Mouse (Mus musculus): ENCODE measurements around the gene Rxylt1. TPM values are rescaled to one million over a fixed set of nuclear protein-coding genes. Genes with fewer than 3 reads are reported as not detected.
A peak's percentile ranks its signal among the peaks of the same experiment; 100 is the strongest.

Gene Rxylt1
- polyA plus RNA-seq, 1 experiment from 2014 or later = 50.7 TPM

GRCm38 (mm10) chr10:122081352-122081751 is 15.8 kb downstream of the Rxylt1 start:
- H3K4me3 ChIP-seq (replicated peaks) = no peak overlapping the region
- WGBS = 85% methylated on average over 1 of the region's 1 CpGs
- peaks cover 26% of the 10 kb centered on the region for H3K36me3 ChIP-seq
- H3K4me1 ChIP-seq = no peaks in the 10 kb centered on the region
- ATAC-seq (replicated peaks; ENCODE audit: low FRiP score) = no peak
- H3K9ac ChIP-seq = no peak overlapping the region
- no peak overlapping the region for H3K4me2 ChIP-seq
- H3K27ac ChIP-seq = no peak overlapping the region
- no peaks in the 10 kb centered on the region for H3K27me3 ChIP-seq
- H3K9me3 ChIP-seq (replicated peaks) = peaks cover 7% of the 10 kb centered on the region

- Histone ChIP-seq H3K4me1 (no peaks in the 10 kb centered on the region), H3K4me2 (no peak overlapping the region), H3K36me3 (no peaks in the 10 kb centered on the region), H3K9ac (no peak overlapping the region), H3K27ac (no peak overlapping the region), H3K4me3 (replicated peaks) (no peak overlapping the region), H3K27me3 (no peaks in the 10 kb centered on the region), H3K9me3 (replicated peaks) (no peaks in the 10 kb centered on the region)
- no peak for ATAC-seq (replicated peaks; ENCODE audit: low FRiP score)
Observed at GRCm38 (mm10) chr10:122069153-122069552, 28.0 kb downstream of the Rxylt1 start.

GRCm38 (mm10) chr10:122055826-122056225 is 41.3 kb downstream of the Rxylt1 start:
- no peaks in the 10 kb centered on the region for H3K36me3 ChIP-seq
- no peaks in the 10 kb centered on the region for H3K27me3 ChIP-seq
- no peaks in the 10 kb centered on the region for H3K9me3 ChIP-seq (replicated peaks)
- no peak overlapping the region for H3K9ac ChIP-seq
- no peak overlapping the region for H3K4me2 ChIP-seq
- no peak overlapping the region for H3K27ac ChIP-seq
- WGBS = 90% methylated on average over 6 of the region's 6 CpGs
- no peak overlapping the region for H3K4me3 ChIP-seq (replicated peaks)
- no peaks in the 10 kb centered on the region for H3K4me1 ChIP-seq
- no peak for ATAC-seq (replicated peaks; ENCODE audit: low FRiP score)

- no peak overlapping the region for H3K27ac ChIP-seq
- no peaks in the 10 kb centered on the region for H3K9me3 ChIP-seq (replicated peaks)
- H3K4me3 ChIP-seq (replicated peaks) = no peak overlapping the region
- no peak overlapping the region for H3K4me2 ChIP-seq
- WGBS = 14% methylated on average over 8 of the region's 8 CpGs
- H3K36me3 ChIP-seq = no peaks in the 10 kb centered on the region
- peak; percentile 81 for ATAC-seq (replicated peaks; ENCODE audit: low FRiP score)
- H3K4me1 ChIP-seq = no peaks in the 10 kb centered on the region
- H3K27me3 ChIP-seq = no peaks in the 10 kb centered on the region
- no peak overlapping the region for H3K9ac ChIP-seq
Observed at GRCm38 (mm10) chr10:122054535-122054934, 42.6 kb downstream of the Rxylt1 start.

- ATAC-seq (replicated peaks; ENCODE audit: low FRiP score) = no peak
- no peak overlapping the region for H3K4me3 ChIP-seq (replicated peaks)
- no peak overlapping the region for H3K9ac ChIP-seq
- H3K36me3 ChIP-seq = no peaks in the 10 kb centered on the region
- H3K27me3 ChIP-seq = no peaks in the 10 kb centered on the region
- 33% methylated on average over 6 of the region's 6 CpGs for WGBS
- H3K4me2 ChIP-seq = no peak overlapping the region
- peaks cover 4% of the 10 kb centered on the region; the same call in 1 of the 2 replicates for H3K4me1 ChIP-seq
- no peaks in the 10 kb centered on the region for H3K9me3 ChIP-seq (replicated peaks)
- no peak overlapping the region for H3K27ac ChIP-seq
Observed at GRCm38 (mm10) chr10:122051831-122052230, 45.3 kb downstream of the Rxylt1 start.

GRCm38 (mm10) chr10:122047727-122048365 is 49.3 kb downstream of the Rxylt1 start:
- Histone ChIP-seq H3K9ac (peak overlapping the region; percentile 79), H3K27me3 (no peaks in the 10 kb centered on the region), H3K4me2 (peak overlapping the region; percentile 83), H3K4me3 (replicated peaks) (peak overlapping the region; percentile 83), H3K9me3 (replicated peaks) (no peaks in the 10 kb centered on the region), H3K27ac (peak overlapping the region; percentile 88), H3K36me3 (no peaks in the 10 kb centered on the region), H3K4me1 (peaks cover 23% of the 10 kb centered on the region; the same call in 1 of the 2 replicates)
- peak; percentile 80 for ATAC-seq (replicated peaks; ENCODE audit: low FRiP score)
- 13% methylated on average over 44 of the region's 44 CpGs for WGBS

- no peaks in the 10 kb centered on the region for H3K27me3 ChIP-seq
- under 1% methylated on average over 74 of the region's 79 CpGs for WGBS
- peak; percentile 86 for ATAC-seq (replicated peaks; ENCODE audit: low FRiP score)
Observed at GRCm38 (mm10) chr10:122046904-122047726, 50.1 kb downstream of the Rxylt1 start, which contains the start of gene Srgap1. TSS of gene Srgap1 (minus strand) at chr10:122047315.

GRCm38 (mm10) chr10:122046511-122046903 is 50.7 kb downstream of the Rxylt1 start:
- H3K36me3 ChIP-seq = no peaks in the 10 kb centered on the region
- no peaks in the 10 kb centered on the region for H3K27me3 ChIP-seq
- H3K9ac ChIP-seq = peak overlapping the region; percentile 79

More at GRCm38 (mm10) chr10:122046904-122047726, 50.1 kb downstream of the Rxylt1 start, which contains the start of gene Srgap1:
- Histone ChIP-seq H3K4me1 (peaks cover 23% of the 10 kb centered on the region; the same call in 1 of the 2 replicates), H3K4me3 (replicated peaks) (peak within 1 kb of the TSS; percentile 83), H3K9ac (peak within 1 kb of the TSS; percentile 79), H3K9me3 (replicated peaks) (no peaks in the 10 kb centered on the region), H3K4me2 (peak within 1 kb of the TSS; percentile 83), H3K36me3 (no peaks in the 10 kb centered on the region), H3K27ac (peak within 1 kb of the TSS; percentile 88)

GRCm38 (mm10) chr10:122045946-122046345 is 51.2 kb downstream of the Rxylt1 start:
- Histone ChIP-seq H3K4me1 (peaks cover 23% of the 10 kb centered on the region; the same call in 1 of the 2 replicates), H3K4me2 (peak overlapping the region; percentile 83), H3K27ac (peak overlapping the region; percentile 88; the same call in 1 of the 2 replicates), H3K9me3 (replicated peaks) (no peaks in the 10 kb centered on the region), H3K27me3 (no peaks in the 10 kb centered on the region), H3K36me3 (no peaks in the 10 kb centered on the region), H3K9ac (peak overlapping the region; percentile 79), H3K4me3 (replicated peaks) (peak overlapping the region; percentile 83)
- 10% methylated on average over 9 of the region's 9 CpGs for WGBS
- ATAC-seq (replicated peaks; ENCODE audit: low FRiP score) = no peak

More at GRCm38 (mm10) chr10:122046511-122046903, 50.7 kb downstream of the Rxylt1 start:
- ATAC-seq (replicated peaks; ENCODE audit: low FRiP score) = no peak
- Histone ChIP-seq H3K4me1 (peaks cover 23% of the 10 kb centered on the region; the same call in 1 of the 2 replicates), H3K4me3 (replicated peaks) (peak overlapping the region; percentile 83), H3K27ac (peak overlapping the region; percentile 88), H3K9me3 (replicated peaks) (no peaks in the 10 kb centered on the region), H3K4me2 (peak overlapping the region; percentile 83)
- under 1% methylated on average over 13 of the region's 13 CpGs for WGBS

- Histone ChIP-seq H3K4me1 (peaks cover 23% of the 10 kb centered on the region; the same call in 1 of the 2 replicates), H3K36me3 (no peaks in the 10 kb centered on the region), H3K9ac (no peak overlapping the region), H3K4me3 (replicated peaks) (peak overlapping the region; percentile 83; the same call in 1 of the 2 replicates), H3K9me3 (replicated peaks) (no peaks in the 10 kb centered on the region), H3K27ac (no peak overlapping the region), H3K4me2 (peak overlapping the region; percentile 26; the same call in 1 of the 2 replicates), H3K27me3 (no peaks in the 10 kb centered on the region)
- WGBS = 70% methylated on average over 4 of the region's 4 CpGs
- no peak for ATAC-seq (replicated peaks; ENCODE audit: low FRiP score)
Observed at GRCm38 (mm10) chr10:122044926-122045325, 52.2 kb downstream of the Rxylt1 start.

- no peak for ATAC-seq (replicated peaks; ENCODE audit: low FRiP score)
- WGBS = 45% methylated on average over 4 of the region's 4 CpGs
- H3K9me3 ChIP-seq (replicated peaks) = no peaks in the 10 kb centered on the region
Observed at GRCm38 (mm10) chr10:122040372-122040771, 56.8 kb downstream of the Rxylt1 start.

GRCm38 (mm10) chr10:122039566-122039965 is 57.6 kb downstream of the Rxylt1 start:
- WGBS = 92% methylated on average over 4 of the region's 4 CpGs
- H3K27ac ChIP-seq = no peak overlapping the region
- no peak for ATAC-seq (replicated peaks; ENCODE audit: low FRiP score)

More at GRCm38 (mm10) chr10:122040372-122040771, 56.8 kb downstream of the Rxylt1 start:
- Histone ChIP-seq H3K27ac (no peak overlapping the region), H3K36me3 (peaks cover 6% of the 10 kb centered on the region; the same call in 1 of the 2 replicates), H3K9ac (no peak overlapping the region), H3K4me1 (peaks cover 10% of the 10 kb centered on the region; the same call in 1 of the 2 replicates), H3K4me2 (no peak overlapping the region), H3K4me3 (replicated peaks) (no peak overlapping the region), H3K27me3 (no peaks in the 10 kb centered on the region)

More at GRCm38 (mm10) chr10:122039566-122039965, 57.6 kb downstream of the Rxylt1 start:
- Histone ChIP-seq H3K9me3 (replicated peaks) (no peaks in the 10 kb centered on the region), H3K4me2 (no peak overlapping the region), H3K4me1 (peaks cover 5% of the 10 kb centered on the region; the same call in 1 of the 2 replicates), H3K4me3 (replicated peaks) (no peak overlapping the region), H3K36me3 (peaks cover 6% of the 10 kb centered on the region; the same call in 1 of the 2 replicates), H3K27me3 (no peaks in the 10 kb centered on the region), H3K9ac (no peak overlapping the region)

Measured in kidney, embryonic 15.5 days (tissue).